Mouse (Mus musculus) heart, postnatal 0 days (tissue): ENCODE results near the gene Gm49378. TPM values are rescaled to one million over a fixed set of nuclear protein-coding genes. Genes with fewer than 3 reads are reported as not detected.

ENCODE experiments used
- ATAC-seq: fragments of 200-750 bp; cut with Nextera tagmentation; 2 replicates; pipeline ENCODE4 v1.8.0; 2017; ENCODE audit warnings: low read depth, moderate number of reproducible peaks, moderate library complexity; ENCODE audit not compliant: insufficient read depth
- DNase-seq: peaks from one replicate; pipeline ENCODE4 v3.0.0-alpha.2; 2016; ENCODE audit warnings: low spot score
- H3K27ac ChIP-seq: fragments of 300-500 bp; sonication (generic); 2 replicates; pipeline ENCODE4 v1.5.1; 2014; ENCODE audit warnings: low read depth, mild to moderate bottlenecking
- H3K27me3 ChIP-seq: fragments of 300-500 bp; sonication (generic); 2 replicates; pipeline ENCODE4 v1.6.1; 2014; ENCODE audit warnings: low read length, mixed read lengths; ENCODE audit not compliant: control insufficient read depth, insufficient read depth
- H3K36me3 ChIP-seq: fragments of 300-500 bp; sonication (generic); replicated peaks from 2 replicates; pipeline ENCODE4 v1.6.1; 2014; ENCODE audit warnings: low read length, mixed read lengths; ENCODE audit not compliant: control insufficient read depth, insufficient read depth
- H3K4me1 ChIP-seq: fragments of 300-500 bp; sonication (generic); 2 replicates; pipeline ENCODE4 v1.6.1; 2014; ENCODE audit warnings: antibody characterized with exemption; ENCODE audit not compliant: control insufficient read depth, insufficient read depth
- H3K4me2 ChIP-seq: fragments of 300-500 bp; sonication (generic); 2 replicates; pipeline ENCODE4 v1.6.1; 2014; ENCODE audit warnings: low read depth, mild to moderate bottlenecking, low read length, moderate library complexity
- H3K4me3 ChIP-seq: fragments of 300-500 bp; sonication (generic); 2 replicates; pipeline ENCODE4 v1.5.1; 2014; ENCODE audit warnings: low read depth, low read length
- H3K9ac ChIP-seq: fragments of 300-500 bp; sonication (generic); replicated peaks from 2 replicates; pipeline ENCODE4 v1.6.1; 2014; ENCODE audit warnings: low read depth, low read length, mixed read lengths
- H3K9me3 ChIP-seq: fragments of 300-500 bp; sonication (generic); replicated peaks from 2 replicates; pipeline ENCODE4 v1.6.1; 2016; ENCODE audit warnings: low read length; ENCODE audit not compliant: control insufficient read depth
- CTCF ChIP-seq: IDR thresholded peaks from 2 replicates; pipeline ENCODE4 v1.5.1; 2016; ENCODE audit warnings: antibody characterized with exemption, control low read depth, low read depth
- EP300 ChIP-seq: IDR thresholded peaks from 2 replicates; pipeline ENCODE4 v1.6.1; 2016; ENCODE audit warnings: antibody characterized with exemption, low read depth
- WGBS: fragments of 180-500 bp; shearing (Covaris S2); extraction: QIAGEN DNeasy Blood & Tissue Kit; methylation state at CpG from one replicate; pipeline ENCODE4 v1.1.7; 2014; 5-methylcytosine and 5-hydroxymethylcytosine counted together
- polyA plus RNA-seq: library from polyadenylated mRNA; unstranded; fragments of >200 nt; fragmentation: Nextera tagmentation; extraction: Ambion mirVana; gene quantifications from 2 replicates; pipeline ENCODE4 v1.2.1, GENCODE M21; 2015
- total RNA-seq: library from RNA; depleted of rRNA; stranded (reverse); fragments of >200 nt; gene quantifications from 2 replicates; pipeline ENCODE4 v1.2.3, GENCODE M21; 2014; ENCODE audit warnings: low replicate concordance; rRNA removed

The Gm49378 gene
- total and polyA plus RNA-seq, 2 experiments from 2014 or later, result 0.15 to 1.2 TPM

- Histone ChIP-seq H3K4me1 (peaks cover 14% of the 10 kb centered on the region; the same call in 1 of the 2 replicates), H3K9ac (no peak overlapping the region), H3K4me2 (no peak overlapping the region), H3K4me3 (no peak overlapping the region), H3K36me3 (peaks cover 27% of the 10 kb centered on the region), H3K27ac (no peak overlapping the region), H3K27me3 (no peaks in the 10 kb centered on the region), H3K9me3 (no peaks in the 10 kb centered on the region)
- no peak for TF ChIP-seq EP300
- no peak for TF ChIP-seq CTCF
- DNase-seq (no peak), ATAC-seq (no peak)
- WGBS, result 85% methylated on average over 23 of the region's 23 CpGs
These were observed 57.9 kb downstream of the Gm49378 start for GRCm38 (mm10) chr14:55579511-55580496.

Other genes with a start within 250 kb of the Gm49378 start
Only the 30 nearest of the 34 such genes appear.
- gene Dhrs4, start 159.1 kb downstream of the Gm49378 start, total RNA-seq, result 36.5 and 48.8 TPM in 2 replicates
- gene Dhrs4, start 159.1 kb downstream of the Gm49378 start, polyA plus RNA-seq, result 82.5 and 83.3 TPM in 2 replicates
- 3.4 and 6.1 TPM in 2 replicates for gene Carmil3, start 147.2 kb downstream of the Gm49378 start, total RNA-seq
- 0.49 and 0.56 TPM in 2 replicates for gene Carmil3, start 147.2 kb downstream of the Gm49378 start, polyA plus RNA-seq
- gene Cpne6, start 127.5 kb downstream of the Gm49378 start, total RNA-seq, result 0.08 TPM in 1 of 2 replicates, not detected in the other
- 0.08 and 0.26 TPM in 2 replicates for gene Cpne6, start 127.5 kb downstream of the Gm49378 start, polyA plus RNA-seq
- gene Nrl, start 112.9 kb downstream of the Gm49378 start, total RNA-seq, result not detected in 2 replicates
- not detected in 2 replicates for gene Nrl, start 112.9 kb downstream of the Gm49378 start, polyA plus RNA-seq
- gene Pck2, start 97.6 kb downstream of the Gm49378 start, total RNA-seq, result 48.3 and 85.2 TPM in 2 replicates
- gene Pck2, start 97.6 kb downstream of the Gm49378 start, polyA plus RNA-seq, result 22.6 and 24.2 TPM in 2 replicates
- 74.4 and 84.9 TPM in 2 replicates for gene Dcaf11, start 77.9 kb downstream of the Gm49378 start, total RNA-seq
- gene Dcaf11, start 77.9 kb downstream of the Gm49378 start, polyA plus RNA-seq, result 75.2 and 81.6 TPM in 2 replicates
- gene A730061H03Rik, start 77.5 kb downstream of the Gm49378 start, total RNA-seq, result 15.5 TPM in 1 of 2 replicates, not detected in the other
- gene A730061H03Rik, start 77.5 kb downstream of the Gm49378 start, polyA plus RNA-seq, result 1.3 and 1.4 TPM in 2 replicates
- gene Fitm1, start 62.3 kb downstream of the Gm49378 start, total RNA-seq, result 212 and 277 TPM in 2 replicates
- 181 and 195 TPM in 2 replicates for gene Fitm1, start 62.3 kb downstream of the Gm49378 start, polyA plus RNA-seq
- 145 and 181 TPM in 2 replicates for gene Psme1, start 59.8 kb downstream of the Gm49378 start, total RNA-seq
- gene Psme1, start 59.8 kb downstream of the Gm49378 start, polyA plus RNA-seq, result 250 and 254 TPM in 2 replicates
- 36.1 and 37.6 TPM in 2 replicates for gene Emc9, start 52.6 kb downstream of the Gm49378 start, total RNA-seq
- gene Emc9, start 52.6 kb downstream of the Gm49378 start, polyA plus RNA-seq, result 52.9 and 54.1 TPM in 2 replicates
- gene Psme2, start 46.8 kb downstream of the Gm49378 start, total RNA-seq, result 35.3 and 352 TPM in 2 replicates
- 220 and 234 TPM in 2 replicates for gene Psme2, start 46.8 kb downstream of the Gm49378 start, polyA plus RNA-seq
- 15.0 and 20.1 TPM in 2 replicates for gene Rnf31, start 46.2 kb downstream of the Gm49378 start, total RNA-seq
- gene Rnf31, start 46.2 kb downstream of the Gm49378 start, polyA plus RNA-seq, result 10.3 and 13.6 TPM in 2 replicates
- gene Irf9, start 34.3 kb downstream of the Gm49378 start, total RNA-seq, result 31.5 and 44.7 TPM in 2 replicates
- gene Irf9, start 34.3 kb downstream of the Gm49378 start, polyA plus RNA-seq, result 11.6 and 14.2 TPM in 2 replicates
- gene Rec8, start 19.9 kb downstream of the Gm49378 start, total RNA-seq, result 1.5 and 9.1 TPM in 2 replicates
- gene Rec8, start 19.9 kb downstream of the Gm49378 start, polyA plus RNA-seq, result 1.9 and 2.1 TPM in 2 replicates
- 34.9 and 49.8 TPM in 2 replicates for gene Ipo4, start 1.9 kb downstream of the Gm49378 start, total RNA-seq
- 32.0 and 37.6 TPM in 2 replicates for gene Ipo4, start 1.9 kb downstream of the Gm49378 start, polyA plus RNA-seq
- 62.8 and 83.3 TPM in 2 replicates for gene Tm9sf1, start 5.9 kb upstream of the Gm49378 start, total RNA-seq
- gene Tm9sf1, start 5.9 kb upstream of the Gm49378 start, polyA plus RNA-seq, result 62.7 and 67.4 TPM in 2 replicates
- gene Tssk4, start 12.3 kb upstream of the Gm49378 start, total RNA-seq, result 0.12 TPM in 1 of 2 replicates, not detected in the other
- 0.25 and 0.31 TPM in 2 replicates for gene Tssk4, start 12.3 kb upstream of the Gm49378 start, polyA plus RNA-seq
- gene Mdp1, start 22.6 kb upstream of the Gm49378 start, total RNA-seq, result 62.4 and 66.0 TPM in 2 replicates
- gene Mdp1, start 22.6 kb upstream of the Gm49378 start, polyA plus RNA-seq, result 98.6 and 104 TPM in 2 replicates
- 27.4 and 31.8 TPM in 2 replicates for gene Gmpr2, start 34.0 kb upstream of the Gm49378 start, total RNA-seq
- 27.7 and 29.2 TPM in 2 replicates for gene Gmpr2, start 34.0 kb upstream of the Gm49378 start, polyA plus RNA-seq
- gene Nedd8, start 34.2 kb upstream of the Gm49378 start, total RNA-seq, result 137 and 141 TPM in 2 replicates
- gene Nedd8, start 34.2 kb upstream of the Gm49378 start, polyA plus RNA-seq, result 460 and 483 TPM in 2 replicates
- gene Tinf2, start 43.9 kb upstream of the Gm49378 start, total RNA-seq, result 11.9 and 20.2 TPM in 2 replicates
- 15.9 and 17.1 TPM in 2 replicates for gene Tinf2, start 43.9 kb upstream of the Gm49378 start, polyA plus RNA-seq
- 0.85 and 1.3 TPM in 2 replicates for gene Tgm1, start 76.0 kb upstream of the Gm49378 start, total RNA-seq
- 0.11 and 0.27 TPM in 2 replicates for gene Tgm1, start 76.0 kb upstream of the Gm49378 start, polyA plus RNA-seq
- gene Rabggta, start 84.4 kb upstream of the Gm49378 start, total RNA-seq, result 35.6 and 36.8 TPM in 2 replicates
- 20.8 and 21.8 TPM in 2 replicates for gene Rabggta, start 84.4 kb upstream of the Gm49378 start, polyA plus RNA-seq
- gene Dhrs1, start 107.8 kb upstream of the Gm49378 start, total RNA-seq, result 51.9 and 58.1 TPM in 2 replicates
- 62.9 and 65.0 TPM in 2 replicates for gene Dhrs1, start 107.8 kb upstream of the Gm49378 start, polyA plus RNA-seq
- gene Nop9, start 107.8 kb upstream of the Gm49378 start, total RNA-seq, result 20.2 and 26.3 TPM in 2 replicates
- gene Nop9, start 107.8 kb upstream of the Gm49378 start, polyA plus RNA-seq, result 13.1 and 14.2 TPM in 2 replicates
- gene Cideb, start 120.6 kb upstream of the Gm49378 start, total RNA-seq, result 0.31 and 0.34 TPM in 2 replicates
- 2.8 and 3.6 TPM in 2 replicates for gene Cideb, start 120.6 kb upstream of the Gm49378 start, polyA plus RNA-seq
- not detected in 2 replicates for gene Ltb4r2, start 123.5 kb upstream of the Gm49378 start, total RNA-seq
- gene Ltb4r2, start 123.5 kb upstream of the Gm49378 start, polyA plus RNA-seq, result 0.10 and 0.22 TPM in 2 replicates
- 0.62 TPM in 1 of 2 replicates, not detected in the other for gene Ltb4r1, start 128.1 kb upstream of the Gm49378 start, total RNA-seq
- 0.38 and 0.40 TPM in 2 replicates for gene Ltb4r1, start 128.1 kb upstream of the Gm49378 start, polyA plus RNA-seq
- gene Adcy4, start 146.2 kb upstream of the Gm49378 start, total RNA-seq, result 16.2 and 17.4 TPM in 2 replicates
- gene Adcy4, start 146.2 kb upstream of the Gm49378 start, polyA plus RNA-seq, result 10.6 TPM in 2 replicates
- 8.5 and 16.3 TPM in 2 replicates for gene Ripk3, start 151.0 kb upstream of the Gm49378 start, total RNA-seq
- gene Ripk3, start 151.0 kb upstream of the Gm49378 start, polyA plus RNA-seq, result 9.3 and 9.4 TPM in 2 replicates